Mouse (Mus musculus) layer of hippocampus, adult 9-11 months (tissue): Measurements from ENCODE around the gene St6galnac4.

Experiments used
- DNase-seq: peaks from one replicate; pipeline ENCODE4 v3.0.0; 2022

St6galnac4 gene

GRCm38 (mm10) chr2:32604631-32605030 lies 17.7 kb downstream of the St6galnac4 start:
- DNase-seq: no peak

DNA sequence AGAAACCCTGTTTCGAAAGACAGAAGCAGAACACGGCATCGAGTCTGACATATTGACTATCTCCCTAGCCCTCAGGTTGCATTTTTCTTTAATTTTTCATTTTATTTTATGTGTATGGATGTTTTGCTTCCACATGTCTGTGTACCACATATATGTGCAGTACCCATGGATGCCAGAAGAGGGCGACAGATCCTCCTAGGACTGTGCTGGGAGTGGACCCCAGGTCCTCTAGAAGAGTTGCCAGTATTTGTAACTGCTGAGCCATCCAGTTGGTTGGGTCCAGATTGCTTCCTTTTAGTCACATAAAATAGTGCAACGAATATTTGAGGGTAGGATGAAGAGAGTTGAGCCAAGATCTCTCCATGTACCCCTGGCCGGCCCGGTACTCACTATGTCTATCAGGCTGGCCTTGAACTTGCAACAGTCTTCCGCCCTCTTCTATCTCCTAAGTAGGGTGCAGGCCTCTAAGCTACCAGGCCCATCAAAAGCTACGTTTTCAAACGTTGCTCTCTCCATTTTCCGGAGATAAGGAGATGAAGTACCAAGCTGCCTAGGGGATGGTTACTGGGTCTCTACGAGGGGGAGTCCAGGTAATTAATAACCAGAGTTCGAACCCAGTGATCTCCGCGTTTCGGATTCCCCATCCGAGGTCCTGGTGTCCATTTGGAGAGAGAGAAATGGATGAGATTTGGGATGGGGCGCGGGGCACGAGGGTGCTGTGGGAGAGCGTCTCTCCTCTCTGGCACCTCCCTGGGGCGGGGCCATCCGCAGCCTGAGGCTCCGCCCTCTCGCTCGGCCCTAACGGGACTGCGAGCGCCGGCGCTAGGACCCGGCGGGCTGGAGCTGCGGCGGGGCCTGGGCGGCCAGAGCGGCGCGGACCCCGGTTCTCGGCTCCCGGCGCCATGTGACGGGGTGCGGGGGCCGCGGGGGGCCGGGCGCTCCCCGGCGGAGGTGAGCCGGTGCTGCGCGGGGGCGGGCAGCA lies 19.6 kb downstream of the St6galnac4 start:
- DNase-seq: peak; percentile 88

- peak; percentile 59 for DNase-seq
Observed at GRCm38 (mm10) chr2:32607262-32607947, 20.5 kb downstream of the St6galnac4 start.

- DNase-seq: peak; percentile 72
Observed at GRCm38 (mm10) chr2:32608141-32608777, 21.4 kb downstream of the St6galnac4 start.

DNA sequence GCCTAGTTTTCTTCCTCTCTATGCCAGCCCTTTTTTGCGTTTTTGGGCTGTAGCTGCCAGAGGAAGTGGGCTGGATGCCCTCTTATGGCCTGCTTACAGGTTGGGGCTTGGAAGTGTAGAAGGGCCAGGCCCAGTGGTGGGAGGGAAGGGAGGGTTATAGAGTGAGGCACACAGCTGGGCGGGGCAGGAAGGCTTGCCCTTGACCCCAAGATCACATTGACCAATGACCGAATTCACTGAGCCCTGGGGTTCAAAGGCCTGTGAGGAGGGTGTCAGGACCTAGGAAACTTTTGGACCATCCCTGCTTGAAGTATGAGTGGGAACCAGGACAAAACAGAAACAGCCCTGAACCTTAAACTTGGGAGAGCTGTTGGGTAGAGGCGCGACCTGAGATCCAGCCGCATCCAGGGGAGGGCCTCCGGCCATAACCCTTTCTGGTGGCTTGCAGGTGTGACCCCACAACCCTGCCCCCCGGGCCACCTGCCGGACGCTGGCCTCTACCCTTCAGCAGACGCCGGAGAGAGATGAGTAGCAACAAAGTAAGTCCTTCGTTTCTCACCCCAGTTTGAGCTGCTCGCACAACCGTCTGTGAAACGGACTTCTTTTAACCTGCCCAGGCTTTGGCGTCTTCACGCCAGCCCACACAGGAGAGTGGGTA lies 22.0 kb downstream of the St6galnac4 start:
- DNase-seq: no peak

GRCm38 (mm10) chr2:32610610-32611229 lies 23.8 kb downstream of the St6galnac4 start:
- no peak for DNase-seq

- no peak for DNase-seq
Observed at GRCm38 (mm10) chr2:32612274-32612673, 25.4 kb downstream of the St6galnac4 start.

GRCm38 (mm10) chr2:32617109-32617508 lies 30.2 kb downstream of the St6galnac4 start:
- no peak for DNase-seq

DNA sequence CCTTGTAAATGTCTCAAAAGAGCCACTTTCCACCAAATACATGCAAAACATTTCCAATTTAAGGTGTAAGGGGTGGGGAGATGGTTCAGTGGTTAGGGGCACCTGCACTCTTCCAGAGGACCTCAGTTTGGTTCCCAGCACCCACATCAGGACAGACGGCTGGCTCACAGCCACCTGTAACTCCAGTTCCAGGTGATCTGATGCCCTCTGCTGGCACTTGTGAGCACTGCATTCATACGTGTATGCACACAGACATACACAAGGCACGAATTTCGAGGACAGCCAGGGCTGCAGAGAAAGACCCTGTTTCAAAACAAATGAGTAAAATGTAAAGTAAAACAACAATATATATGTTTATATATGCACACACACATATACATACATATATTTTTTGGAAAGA lies 30.7 kb downstream of the St6galnac4 start:
- no peak for DNase-seq

DNA sequence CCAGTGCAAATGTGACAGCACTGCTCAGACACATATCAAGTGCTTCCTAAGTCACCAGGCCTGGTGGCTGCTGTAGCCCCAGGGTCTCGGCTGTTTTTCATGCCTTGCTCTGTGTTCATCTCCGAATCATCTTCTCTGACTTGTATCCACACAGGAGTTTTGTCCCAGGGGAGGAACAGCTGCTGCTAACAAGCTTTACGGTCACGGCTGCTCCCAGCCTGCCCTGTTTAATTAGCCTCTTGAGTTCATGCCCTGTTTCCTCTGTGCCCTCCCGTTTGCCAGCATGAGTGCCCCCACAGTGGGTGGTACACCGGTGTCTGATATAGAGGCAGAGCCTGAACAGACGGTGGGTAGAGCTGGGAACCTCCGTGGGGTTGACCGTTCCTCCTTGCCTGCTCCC lies 31.2 kb downstream of the St6galnac4 start:
- no peak for DNase-seq

DNA sequence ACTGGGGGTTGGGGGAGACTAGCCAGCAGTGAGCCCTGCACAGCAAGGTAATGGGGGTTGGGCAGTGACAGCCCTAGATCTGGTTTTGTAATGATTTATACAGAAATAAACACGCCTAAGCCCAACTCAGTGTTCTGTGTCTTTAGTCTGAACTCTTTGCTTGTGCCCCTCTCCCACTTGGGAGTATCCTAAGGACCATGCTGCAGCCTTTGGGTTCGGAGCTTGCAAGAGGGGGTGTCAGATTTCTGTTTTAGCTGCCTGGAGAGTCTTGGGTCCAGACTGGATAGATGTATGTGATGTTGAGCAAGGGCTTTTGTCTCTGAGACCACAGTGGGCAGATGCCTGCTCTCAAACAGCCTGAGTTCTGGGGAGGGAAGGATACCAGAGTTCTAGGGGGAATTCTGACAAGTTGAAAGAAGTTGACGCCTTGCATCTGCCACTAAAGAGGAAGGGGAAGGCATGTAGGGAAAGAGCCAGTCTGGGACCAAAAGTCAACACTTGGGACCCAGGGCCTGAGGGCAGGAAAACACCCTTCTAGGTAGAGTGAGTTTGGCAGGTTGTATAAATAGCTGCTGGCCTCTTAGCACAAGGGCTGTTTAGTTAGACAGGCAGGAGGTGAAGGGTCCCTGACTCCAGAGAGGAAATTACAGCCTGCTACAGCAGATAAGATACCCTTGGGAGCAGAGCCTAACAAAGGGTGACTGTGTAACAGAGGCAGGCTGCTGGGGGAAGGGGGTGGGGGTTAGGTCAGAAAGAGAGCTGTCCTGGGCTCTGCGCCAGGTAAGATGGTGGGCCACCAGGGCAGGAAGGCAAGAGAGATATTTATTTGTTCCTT lies 34.0 kb downstream of the St6galnac4 start:
- DNase-seq: no peak

DNA sequence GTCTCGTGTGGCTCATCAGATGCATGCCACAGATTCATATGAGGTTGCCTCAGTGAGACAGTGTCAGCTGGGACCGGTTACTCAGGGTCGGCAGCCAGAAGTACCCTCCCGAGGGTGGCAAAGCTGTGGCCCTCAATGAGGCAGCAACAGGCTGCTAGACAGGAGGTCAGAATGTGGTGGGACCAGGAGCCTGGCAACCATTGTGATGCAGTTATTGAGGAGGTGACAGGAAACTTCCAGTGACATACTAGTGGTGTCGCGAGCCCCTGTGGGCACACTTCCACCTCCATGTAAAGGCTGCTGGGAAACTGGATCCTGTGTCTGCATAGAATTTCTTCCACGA lies 34.6 kb downstream of the St6galnac4 start, which contains the start of gene Ak1:
Ak1 (plus strand) TSS at position 242 of the 343 bp plus-strand sequence.
- DNase-seq: no peak

DNA sequence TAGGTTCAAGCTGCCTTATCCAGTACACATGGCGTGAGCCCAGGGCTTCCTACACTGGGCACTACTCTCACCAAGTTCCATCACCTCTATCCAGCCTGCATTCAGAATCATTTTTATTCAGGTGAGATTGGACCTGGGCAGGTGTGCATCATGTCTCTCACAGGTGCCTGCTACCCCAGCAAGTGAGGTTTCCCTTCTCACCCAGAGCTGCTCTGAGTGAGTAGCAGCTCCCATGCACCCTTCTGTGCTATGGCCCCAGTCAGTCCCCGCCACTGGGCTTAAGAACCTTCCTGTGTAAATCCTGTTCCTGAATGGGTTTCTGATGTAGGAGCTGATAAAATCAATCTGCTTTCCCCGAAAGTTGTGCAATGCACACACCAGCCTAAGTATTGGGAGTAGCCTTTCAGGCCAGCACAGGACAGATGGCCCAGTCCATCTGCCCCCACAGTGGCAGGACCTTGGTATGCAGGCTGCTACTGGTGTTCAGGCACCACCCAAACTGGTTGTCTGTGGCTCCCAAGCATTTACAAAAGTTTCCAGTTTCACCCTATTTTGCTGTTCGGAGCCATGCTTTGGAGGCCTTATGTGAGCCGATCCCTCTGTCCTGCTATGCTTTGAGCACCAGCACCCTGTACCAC lies 37.3 kb downstream of the St6galnac4 start:
- no peak for DNase-seq

DNA sequence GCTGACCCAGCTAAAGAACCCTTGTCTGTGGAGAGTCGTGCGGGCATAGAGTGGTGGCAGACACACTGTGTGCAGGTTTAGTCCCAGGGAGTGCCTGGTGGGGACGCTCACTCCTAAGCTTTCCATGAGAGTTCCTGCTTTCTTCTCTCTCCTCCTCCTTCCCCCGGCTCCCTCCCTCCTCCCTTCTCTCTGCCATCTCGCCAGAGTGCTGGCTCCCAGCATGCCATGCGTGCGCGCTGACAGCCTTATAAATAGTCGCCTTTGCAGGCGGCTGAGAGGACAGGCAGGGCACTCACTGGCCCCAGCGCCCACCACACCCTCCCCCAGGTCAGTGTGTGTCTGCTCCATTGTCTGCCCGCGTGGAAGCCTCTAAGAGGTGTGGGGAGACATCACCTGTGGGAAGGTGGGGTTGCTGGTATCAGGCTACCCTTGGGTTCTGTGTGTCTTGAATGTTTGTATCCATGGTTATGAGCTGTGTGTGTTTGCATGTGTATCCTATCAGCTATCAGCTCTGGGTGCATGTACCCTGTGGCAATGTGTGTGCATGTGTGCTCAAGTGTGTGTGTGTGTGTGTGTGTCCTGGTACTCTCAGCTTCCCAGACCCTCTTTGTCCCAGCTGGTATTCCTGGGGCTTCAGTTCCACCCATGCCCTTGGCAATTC lies 38.4 kb downstream of the St6galnac4 start:
- DNase-seq: peak; percentile 92

DNA sequence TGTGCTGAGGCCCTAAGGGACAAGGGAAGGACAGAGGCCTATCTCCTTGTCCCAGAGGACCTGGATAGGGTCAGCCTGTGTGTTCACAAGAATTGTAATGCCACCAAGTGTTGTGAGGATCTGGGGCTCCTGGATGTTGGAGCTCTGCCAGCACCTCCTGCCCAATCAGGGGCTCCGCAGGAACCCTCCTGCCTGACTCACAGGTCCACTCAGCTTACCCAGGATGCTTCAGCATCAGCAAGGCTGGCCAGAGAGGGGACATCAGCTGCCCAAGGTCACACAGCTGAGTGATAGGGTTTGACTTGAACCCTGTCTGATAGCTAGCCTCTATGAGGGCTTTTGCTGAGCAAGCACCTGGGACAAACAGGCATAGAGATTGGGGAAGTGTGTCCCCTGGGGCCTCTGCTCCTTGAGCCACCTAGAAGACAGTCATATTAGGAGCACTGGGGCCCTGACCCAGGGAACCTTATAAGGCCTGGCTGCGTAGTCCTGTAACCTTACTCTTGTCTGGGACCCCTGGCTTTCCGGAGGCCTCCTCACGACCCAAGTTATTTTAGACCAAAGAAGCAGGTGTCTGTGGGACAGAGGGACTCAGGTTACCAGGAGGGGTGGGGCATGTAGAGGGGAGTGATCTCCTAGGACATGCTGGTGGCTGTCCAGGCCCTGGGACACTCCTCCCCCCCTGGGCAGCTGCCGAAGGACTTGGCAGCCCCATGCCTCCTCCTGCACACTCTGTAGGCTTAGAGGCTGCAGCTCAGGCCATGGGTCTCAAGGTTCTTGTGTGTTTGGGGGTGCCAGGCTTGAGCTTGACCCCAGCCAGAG lies 39.2 kb downstream of the St6galnac4 start:
- peak; percentile 69 for DNase-seq

GRCm38 (mm10) chr2:32627266-32628043 lies 40.6 kb downstream of the St6galnac4 start:
- DNase-seq: no peak

GRCm38 (mm10) chr2:32628044-32628550 lies 41.2 kb downstream of the St6galnac4 start:
- no peak for DNase-seq

- peak; percentile 82 for DNase-seq
Observed at GRCm38 (mm10) chr2:32628729-32629128, 41.8 kb downstream of the St6galnac4 start.
